Mouse (Mus musculus) hindbrain, embryonic 14.5 days (tissue): ENCODE measurements around the gene Adipoq. TPM values are rescaled to one million over a fixed set of nuclear protein-coding genes. Genes with fewer than 3 reads are reported as not detected.

ENCODE experiments used
- ATAC-seq: fragments of 200-750 bp; cut with Nextera tagmentation; 2 replicates; pipeline ENCODE4 v1.8.0; 2017; ENCODE audit warnings: moderate number of reproducible peaks, mild to moderate bottlenecking, moderate TSS enrichment, moderate library complexity; ENCODE audit not compliant: low FRiP score
- DNase-seq: peaks from one replicate; pipeline ENCODE4 v3.0.0-alpha.2; 2015; ENCODE audit warnings: low spot score
- H3K27ac ChIP-seq: fragments of 300-500 bp; sonication (generic); 2 replicates; pipeline ENCODE4 v1.5.1; 2014; ENCODE audit warnings: mild to moderate bottlenecking, moderate library complexity
- H3K27me3 ChIP-seq: fragments of 300-500 bp; sonication (generic); 2 replicates; pipeline ENCODE4 v1.6.1; 2014; ENCODE audit warnings: mild to moderate bottlenecking, low read length, mixed read lengths; ENCODE audit not compliant: control insufficient read depth, insufficient read depth
- H3K36me3 ChIP-seq: fragments of 300-500 bp; sonication (generic); replicated peaks from 2 replicates; pipeline ENCODE4 v1.6.1; 2014; ENCODE audit not compliant: control insufficient read depth, insufficient read depth
- H3K4me1 ChIP-seq: fragments of 300-500 bp; sonication (generic); replicated peaks from 2 replicates; pipeline ENCODE4 v1.6.1; 2014; ENCODE audit warnings: antibody characterized with exemption, low read length, mixed read lengths; ENCODE audit not compliant: control insufficient read depth, insufficient read depth
- H3K4me2 ChIP-seq: fragments of 300-500 bp; sonication (generic); replicated peaks from 2 replicates; pipeline ENCODE4 v1.6.1; 2014; ENCODE audit warnings: mild to moderate bottlenecking, moderate library complexity
- H3K4me3 ChIP-seq: fragments of 300-500 bp; sonication (generic); replicated peaks from 2 replicates; pipeline ENCODE4 v1.5.1; 2014; ENCODE audit warnings: mild to moderate bottlenecking, low read length
- H3K9ac ChIP-seq: fragments of 300-500 bp; sonication (generic); 2 replicates; pipeline ENCODE4 v1.6.1; 2014
- H3K9me3 ChIP-seq: fragments of 300-500 bp; sonication (generic); 2 replicates; pipeline ENCODE4 v1.6.1; 2016; ENCODE audit warnings: low read length; ENCODE audit not compliant: control insufficient read depth
- WGBS: fragments of 180-500 bp; shearing (Covaris S2); extraction: QIAGEN DNeasy Blood & Tissue Kit; methylation state at CpG from one replicate; pipeline ENCODE4 v1.1.7; 2014; 5-methylcytosine and 5-hydroxymethylcytosine counted together
- microRNA-seq: library from miRNA; unstranded; fragments of <30 nt; microRNA quantifications from one replicate; pipeline ENCODE4, GENCODE M21; 2016
- polyA plus RNA-seq: library from polyadenylated mRNA; unstranded; fragments of >200 nt; fragmentation: Nextera tagmentation; extraction: Ambion mirVana; gene quantifications from 2 replicates; pipeline ENCODE4 v1.2.1, GENCODE M21; 2014

Adipoq gene
- polyA plus RNA-seq, 1 experiment from 2014 or later: not detected

GRCm38 (mm10) chr16:23196791-23197190 lies 50.5 kb downstream of the Adipoq start:
- H3K36me3 ChIP-seq: no peaks in the 10 kb centered on the region
- no peak for DNase-seq
- H3K9ac ChIP-seq: no peak overlapping the region
- no peak overlapping the region for H3K4me3 ChIP-seq
- 91% methylated on average over 6 of the region's 6 CpGs for WGBS
- H3K9me3 ChIP-seq: no peaks in the 10 kb centered on the region
- ATAC-seq: no peak
- H3K4me2 ChIP-seq: no peak overlapping the region
- no peaks in the 10 kb centered on the region for H3K27me3 ChIP-seq
- no peaks in the 10 kb centered on the region for H3K4me1 ChIP-seq
- H3K27ac ChIP-seq: no peak overlapping the region

- ATAC-seq (no peak), DNase-seq (no peak)
- Histone ChIP-seq H3K27ac (no peak overlapping the region), H3K27me3 (no peaks in the 10 kb centered on the region), H3K4me1 (no peaks in the 10 kb centered on the region), H3K9ac (no peak overlapping the region), H3K4me2 (no peak overlapping the region), H3K4me3 (no peak overlapping the region), H3K36me3 (no peaks in the 10 kb centered on the region), H3K9me3 (no peaks in the 10 kb centered on the region)
Measured at GRCm38 (mm10) chr16:23201498-23201897, 55.2 kb downstream of the Adipoq start.

Small RNA genes lying within 50 kb of the gene (microRNA-seq; reads per million reads assigned to microRNA genes)
- 0.48 reads per million for gene Gm49346

Other genes with a start within 250 kb of the Adipoq start
- gene Fetub, start 228.2 kb upstream of the Adipoq start, polyA plus RNA-seq: not detected in 2 replicates
- gene Hrg, start 195.5 kb upstream of the Adipoq start, polyA plus RNA-seq: 0.19 and 0.31 TPM in 2 replicates
- gene Kng2, start 117.1 kb upstream of the Adipoq start, polyA plus RNA-seq: 0.88 TPM in 1 of 2 replicates, not detected in the other
- not detected in 2 replicates for gene Kng1, start 88.7 kb upstream of the Adipoq start, polyA plus RNA-seq
- 352 and 389 TPM in 2 replicates for gene Eif4a2, start 39.1 kb upstream of the Adipoq start, polyA plus RNA-seq
- gene Rfc4, start 18.8 kb upstream of the Adipoq start, polyA plus RNA-seq: 41.3 and 43.1 TPM in 2 replicates
- gene St6gal1, start 78.2 kb downstream of the Adipoq start, polyA plus RNA-seq: 29.6 and 30.6 TPM in 2 replicates